Mouse (Mus musculus): Measurements from ENCODE around the gene Kdm8. TPM values are rescaled to one million over a fixed set of nuclear protein-coding genes. Genes with fewer than 3 reads are reported as not detected.
A peak's percentile ranks its signal among the peaks of the same experiment; 100 is the strongest.

Gene Kdm8
- polyA plus RNA-seq, 1 experiment from 2014 or later, result 5.2 TPM

DNA sequence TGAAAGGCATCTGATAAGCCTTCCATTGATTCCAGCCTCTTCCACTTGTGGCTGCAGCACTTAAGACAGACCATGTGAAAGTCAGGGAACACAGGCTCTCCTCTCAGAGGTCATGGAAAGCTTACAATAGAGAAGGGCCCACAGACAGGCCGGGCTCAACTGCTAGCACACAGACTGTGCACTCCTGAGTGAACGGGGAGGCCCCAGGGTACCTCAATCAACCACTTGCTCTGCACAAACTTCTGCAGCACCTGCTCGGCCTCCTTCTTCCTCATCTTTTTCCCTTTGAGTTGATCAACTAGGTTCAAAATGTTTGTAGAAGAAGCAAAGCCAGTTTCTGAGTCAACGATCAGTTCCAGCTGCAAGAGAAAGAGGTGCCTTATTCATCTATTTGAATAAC is 26.4 kb downstream of the Kdm8 start:
- WGBS, result 93% methylated on average over 4 of the region's 4 CpGs
- peaks cover 11% of the 10 kb centered on the region for H3K36me3 ChIP-seq (replicated peaks)

DNA sequence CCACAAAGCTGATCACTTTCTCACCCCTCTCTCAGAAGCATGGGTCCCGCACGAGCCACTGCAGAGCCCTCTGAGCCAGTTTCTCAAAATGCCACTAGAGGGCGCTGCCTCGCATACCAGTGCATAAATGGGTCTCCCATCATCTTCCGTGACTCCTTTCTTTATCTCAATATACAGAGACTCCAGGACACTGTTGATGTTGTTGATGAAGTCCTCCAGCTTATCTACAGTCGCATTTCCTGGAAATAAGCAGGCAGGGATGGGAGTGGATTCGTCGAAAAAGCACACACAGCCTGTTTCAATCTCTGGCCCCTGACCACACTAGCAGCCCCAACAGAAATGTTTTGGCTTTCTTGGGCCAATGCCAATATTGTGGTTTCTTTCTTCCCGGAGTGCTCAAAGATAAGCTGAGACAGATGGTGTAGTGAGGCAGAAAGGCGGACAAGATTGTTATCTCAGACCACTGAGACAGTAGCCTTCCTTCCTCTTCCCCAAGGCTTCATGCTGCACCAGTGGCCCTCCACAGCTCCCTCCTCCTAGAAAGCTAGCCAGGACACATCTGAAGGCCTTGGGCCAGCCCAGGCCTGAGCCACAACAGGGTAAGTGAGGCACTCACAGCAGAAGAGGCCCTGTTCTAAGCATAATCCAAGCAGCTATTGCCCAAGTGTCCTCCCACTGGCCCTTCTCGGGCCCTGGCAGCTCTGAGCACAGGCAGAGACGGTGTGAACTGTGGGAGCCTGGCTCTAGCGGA is 27.7 kb downstream of the Kdm8 start:
- H3K4me2 ChIP-seq, result no peak overlapping the region
- peak overlapping the region; percentile 53 for H3K27ac ChIP-seq

More for the DNA sequence above, 26.4 kb downstream of the Kdm8 start:
- Histone ChIP-seq H3K9ac (no peak overlapping the region), H3K27ac (no peak overlapping the region), H3K4me2 (no peak overlapping the region), H3K27me3 (replicated peaks) (no peaks in the 10 kb centered on the region), H3K9me3 (no peaks in the 10 kb centered on the region), H3K4me1 (peaks cover 6% of the 10 kb centered on the region), H3K4me3 (no peak overlapping the region)
- no peak for ATAC-seq (replicated peaks)

DNA sequence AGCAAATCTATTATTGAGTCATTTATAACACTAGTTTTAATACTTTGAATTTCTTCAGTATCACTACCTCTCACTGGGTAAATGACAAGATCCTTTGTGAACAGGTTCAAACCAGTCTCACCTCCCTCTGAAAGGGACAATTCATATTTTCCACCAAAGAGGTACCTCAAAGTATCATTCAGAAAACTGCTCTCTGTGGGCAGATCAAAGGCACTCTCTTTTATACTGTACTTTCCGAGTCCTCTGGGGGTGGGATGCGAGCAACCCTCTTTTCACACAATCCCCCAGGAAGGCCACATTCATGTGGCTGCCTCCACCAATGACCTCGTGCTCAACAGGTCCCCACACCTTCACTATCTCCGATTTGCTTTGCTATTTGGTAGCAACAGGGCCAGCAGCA is 30.1 kb downstream of the Kdm8 start:
- no peak overlapping the region for H3K4me2 ChIP-seq
- 0 out of 2 replicates have a peak, but pooled peaks cover 3% of the 10 kb centered on the region for H3K36me3 ChIP-seq (replicated peaks)
- H3K4me3 ChIP-seq, result no peak overlapping the region
- no peak for ATAC-seq (replicated peaks)
- no peaks in the 10 kb centered on the region for H3K27me3 ChIP-seq (replicated peaks)
- peaks cover 13% of the 10 kb centered on the region for H3K4me1 ChIP-seq
- no peak overlapping the region for H3K9ac ChIP-seq
- 85% methylated on average over 4 of the region's 4 CpGs for WGBS
- no peak overlapping the region for H3K27ac ChIP-seq
- no peaks in the 10 kb centered on the region for H3K9me3 ChIP-seq

More for the DNA sequence above, 27.7 kb downstream of the Kdm8 start:
- peaks cover 13% of the 10 kb centered on the region for H3K4me1 ChIP-seq
- no peak overlapping the region for H3K4me3 ChIP-seq
- WGBS, result 35% methylated on average over 13 of the region's 13 CpGs
- H3K36me3 ChIP-seq (replicated peaks), result peaks cover 6% of the 10 kb centered on the region
- no peaks in the 10 kb centered on the region for H3K9me3 ChIP-seq
- no peaks in the 10 kb centered on the region for H3K27me3 ChIP-seq (replicated peaks)
- no peak overlapping the region for H3K9ac ChIP-seq
- ATAC-seq (replicated peaks), result peak; percentile 59

DNA sequence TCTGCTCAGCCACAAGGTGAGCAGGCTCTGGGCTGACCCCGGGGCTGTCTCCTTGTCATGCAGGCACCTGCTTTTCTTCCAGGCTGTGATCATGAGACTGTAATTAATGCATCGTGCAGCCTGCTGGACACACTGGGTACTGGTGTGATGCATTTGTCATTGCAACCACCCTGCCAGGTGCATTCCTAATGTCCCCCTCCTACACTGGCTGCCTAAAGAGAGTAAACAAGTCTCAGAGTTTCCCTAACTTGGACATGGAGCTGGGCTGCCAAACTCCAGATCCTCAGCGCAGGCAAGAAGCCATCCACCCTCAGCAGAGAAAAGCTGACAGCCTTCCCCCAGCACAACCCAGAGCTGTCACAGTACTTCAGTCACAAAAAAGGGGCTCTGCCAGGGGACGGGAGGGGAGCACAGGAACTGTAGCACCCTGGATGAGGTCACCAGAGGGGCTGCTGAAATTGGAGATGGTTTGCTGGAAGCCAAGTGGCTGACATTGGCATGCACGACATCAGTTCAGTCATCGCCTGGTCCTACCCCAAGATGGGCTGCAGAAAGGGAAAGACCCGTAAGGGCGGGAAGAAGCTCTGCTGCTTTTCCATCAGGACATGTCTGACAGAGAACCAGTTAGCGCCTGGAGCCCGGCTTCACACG is 31.2 kb downstream of the Kdm8 start:
- Histone ChIP-seq H3K4me1 (peaks cover 13% of the 10 kb centered on the region), H3K4me3 (no peak overlapping the region), H3K27me3 (replicated peaks) (no peaks in the 10 kb centered on the region), H3K4me2 (no peak overlapping the region), H3K27ac (peak overlapping the region; percentile 31; the same call in 1 of the 2 replicates), H3K9me3 (no peaks in the 10 kb centered on the region), H3K9ac (no peak overlapping the region), H3K36me3 (replicated peaks) (0 out of 2 replicates have a peak, but pooled peaks cover 1% of the 10 kb centered on the region)
- 0 out of 2 replicates have a peak, but pooled peaks have one; percentile 26 for ATAC-seq (replicated peaks)
- WGBS, result 52% methylated on average over 11 of the region's 11 CpGs

DNA sequence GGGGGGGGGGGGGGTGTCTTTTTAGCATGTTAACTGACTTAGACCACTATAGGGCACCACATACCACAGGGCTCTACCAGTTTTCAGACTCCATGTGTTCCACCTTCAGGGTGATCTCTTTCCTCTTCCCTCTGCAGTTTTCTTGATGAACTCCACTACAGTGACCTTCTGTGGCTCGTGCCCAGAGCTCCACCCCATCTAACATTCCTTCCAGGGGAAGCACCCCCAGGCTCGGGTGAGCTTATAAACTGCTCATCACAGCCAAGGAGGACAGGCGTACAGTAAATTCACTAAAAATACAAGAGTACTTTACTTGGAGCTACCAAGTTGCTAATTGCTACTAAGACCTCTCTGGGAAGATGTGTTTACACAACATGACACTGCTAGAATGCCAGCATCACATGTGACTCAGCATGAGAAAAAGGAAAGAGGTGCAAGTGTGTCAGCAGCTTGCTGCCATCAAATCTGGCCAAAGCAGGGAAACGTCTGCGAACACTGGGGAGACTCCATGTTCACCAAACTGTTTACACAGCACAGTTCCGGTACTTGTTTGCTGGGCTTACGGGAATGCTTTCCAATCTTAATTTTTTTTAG is 34.0 kb downstream of the Kdm8 start:
- WGBS, result 87% methylated on average over 7 of the region's 7 CpGs
- Histone ChIP-seq H3K36me3 (replicated peaks) (0 out of 2 replicates have a peak, but pooled peaks cover 4% of the 10 kb centered on the region), H3K27me3 (replicated peaks) (no peaks in the 10 kb centered on the region), H3K4me2 (no peak overlapping the region), H3K9me3 (no peaks in the 10 kb centered on the region), H3K27ac (no peak overlapping the region), H3K4me3 (no peak overlapping the region), H3K9ac (no peak overlapping the region), H3K4me1 (peaks cover 7% of the 10 kb centered on the region; the same call in 1 of the 2 replicates)
- ATAC-seq (replicated peaks), result no peak

DNA sequence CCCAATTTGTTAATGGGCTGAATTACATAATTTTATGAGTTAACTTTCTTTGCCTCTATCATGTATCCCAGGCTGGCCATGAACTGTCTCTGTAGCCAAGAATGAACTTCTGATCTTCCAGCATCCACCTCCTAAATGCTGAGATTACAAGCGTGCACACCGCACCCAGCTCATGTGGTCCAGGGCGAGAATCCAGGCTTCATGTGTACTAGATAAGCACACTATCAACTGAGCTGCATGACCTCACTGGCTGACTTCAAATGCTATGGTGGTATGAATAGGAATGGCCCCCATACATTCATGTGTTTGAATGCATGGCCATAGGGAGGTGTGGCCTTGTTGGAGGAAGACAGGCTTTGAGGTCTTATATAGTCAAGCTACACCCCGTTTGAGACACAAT is 36.0 kb downstream of the Kdm8 start:
- H3K4me3 ChIP-seq, result no peak overlapping the region
- no peak overlapping the region for H3K27ac ChIP-seq
- 0 out of 2 replicates have a peak, but pooled peaks cover 4% of the 10 kb centered on the region for H3K36me3 ChIP-seq (replicated peaks)
- no peak overlapping the region for H3K4me2 ChIP-seq
- no peaks in the 10 kb centered on the region for H3K9me3 ChIP-seq
- H3K27me3 ChIP-seq (replicated peaks), result no peaks in the 10 kb centered on the region
- H3K9ac ChIP-seq, result no peak overlapping the region
- 96% methylated on average over 4 of the region's 4 CpGs for WGBS
- no peak for ATAC-seq (replicated peaks)
- H3K4me1 ChIP-seq, result peaks cover 7% of the 10 kb centered on the region; the same call in 1 of the 2 replicates

DNA sequence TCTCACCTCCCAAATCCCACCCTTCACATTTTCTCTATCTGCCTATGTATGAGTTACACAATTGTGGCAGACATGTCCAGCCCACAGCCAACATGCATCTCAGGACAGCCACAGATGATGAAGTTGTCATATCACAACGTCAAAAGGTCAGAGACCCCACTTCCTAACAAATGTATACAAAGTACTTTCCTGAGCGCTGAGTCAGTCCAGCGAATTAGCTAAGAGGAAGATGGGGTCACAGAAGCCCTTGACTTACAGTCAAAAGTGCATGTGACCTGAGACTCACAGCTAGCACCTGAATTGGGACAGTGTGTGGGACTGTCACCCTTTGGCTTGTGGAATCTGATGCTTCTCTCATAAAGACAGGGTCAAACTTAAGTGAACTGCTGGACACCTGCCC is 37.9 kb downstream of the Kdm8 start:
- 85% methylated on average over 3 of the region's 3 CpGs for WGBS
- Histone ChIP-seq H3K4me2 (no peak overlapping the region), H3K36me3 (replicated peaks) (0 out of 2 replicates have a peak, but pooled peaks cover 4% of the 10 kb centered on the region), H3K9me3 (no peaks in the 10 kb centered on the region), H3K9ac (no peak overlapping the region), H3K27me3 (replicated peaks) (no peaks in the 10 kb centered on the region), H3K4me3 (no peak overlapping the region), H3K4me1 (no peaks in the 10 kb centered on the region), H3K27ac (no peak overlapping the region)
- no peak for ATAC-seq (replicated peaks)

DNA sequence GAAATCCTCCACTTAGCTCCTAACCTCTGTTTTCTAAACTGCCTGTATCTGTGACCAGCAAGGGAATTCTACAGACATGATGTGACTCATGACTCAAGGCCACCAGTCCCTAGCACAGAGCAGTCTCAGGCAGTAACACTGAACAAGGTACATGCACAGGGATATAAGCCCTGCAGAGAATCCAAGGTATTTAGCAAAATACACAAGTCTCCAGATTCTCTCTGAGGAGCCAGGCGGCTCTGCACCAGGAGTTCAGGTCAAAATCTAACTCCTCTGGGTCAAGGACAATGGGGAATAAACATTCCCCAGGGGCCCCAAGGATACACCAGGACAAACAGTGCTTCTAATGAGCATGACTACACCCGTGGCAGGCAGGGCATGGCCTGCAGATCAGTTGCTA is 38.4 kb downstream of the Kdm8 start:
- WGBS, result 64% methylated on average over 2 of the region's 2 CpGs
- Histone ChIP-seq H3K27me3 (replicated peaks) (no peaks in the 10 kb centered on the region), H3K36me3 (replicated peaks) (0 out of 2 replicates have a peak, but pooled peaks cover 4% of the 10 kb centered on the region), H3K9ac (no peak overlapping the region), H3K9me3 (no peaks in the 10 kb centered on the region), H3K27ac (no peak overlapping the region), H3K4me2 (no peak overlapping the region), H3K4me3 (no peak overlapping the region), H3K4me1 (no peaks in the 10 kb centered on the region)
- ATAC-seq (replicated peaks), result no peak

DNA sequence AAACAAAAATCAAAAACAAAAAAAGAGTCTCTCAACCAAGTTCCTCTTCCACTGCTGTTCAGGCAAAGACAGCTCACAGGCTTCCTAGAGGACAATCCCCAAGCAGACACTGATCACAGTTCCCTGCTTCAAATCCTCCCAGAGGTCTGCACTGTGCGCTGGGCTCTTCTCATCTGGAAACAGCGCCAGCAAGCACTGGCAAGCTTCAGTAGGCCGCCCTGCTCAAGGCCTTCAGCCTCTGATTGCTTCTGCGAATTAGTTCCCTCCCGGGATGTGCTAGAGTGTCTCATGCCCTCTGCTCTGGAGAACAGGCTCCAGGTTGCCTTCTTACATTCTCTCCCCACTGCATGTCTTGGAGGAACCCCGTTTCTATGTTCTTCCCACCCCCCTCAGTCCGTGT is 40.3 kb downstream of the Kdm8 start:
- 0 out of 2 replicates have a peak, but pooled peaks cover 4% of the 10 kb centered on the region for H3K36me3 ChIP-seq (replicated peaks)
- H3K4me1 ChIP-seq, result peaks cover 8% of the 10 kb centered on the region
- H3K9me3 ChIP-seq, result no peaks in the 10 kb centered on the region
- no peak overlapping the region for H3K27ac ChIP-seq
- H3K27me3 ChIP-seq (replicated peaks), result no peaks in the 10 kb centered on the region
- no peak for ATAC-seq (replicated peaks)
- no peak overlapping the region for H3K9ac ChIP-seq
- 93% methylated on average over 7 of the region's 7 CpGs for WGBS
- H3K4me2 ChIP-seq, result no peak overlapping the region
- H3K4me3 ChIP-seq, result no peak overlapping the region

DNA sequence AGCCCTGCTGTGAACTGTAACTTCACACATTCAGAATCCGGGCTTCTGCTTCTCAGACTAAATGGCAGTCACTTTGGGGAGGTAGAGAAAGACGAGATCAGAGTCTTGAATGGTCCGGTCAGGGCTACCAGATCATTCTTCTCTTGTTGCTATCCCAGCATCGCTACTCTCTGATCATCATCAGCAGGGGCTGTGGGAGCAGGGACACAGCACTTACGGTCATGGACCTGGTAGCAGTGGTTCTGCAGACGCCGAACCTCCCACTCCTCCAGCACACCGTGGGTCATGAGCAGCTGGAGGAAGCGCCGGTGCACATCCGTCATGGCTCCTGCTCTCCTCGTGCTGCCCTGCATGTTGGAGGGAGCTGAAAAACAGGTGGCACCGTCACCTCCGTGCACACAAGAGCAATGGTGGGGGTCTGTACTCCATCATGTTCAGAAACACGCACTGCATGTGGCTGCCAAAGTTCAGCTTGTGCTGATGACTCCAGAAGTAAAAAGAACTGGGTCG is 41.7 kb downstream of the Kdm8 start:
- no peaks in the 10 kb centered on the region for H3K27me3 ChIP-seq (replicated peaks)
- H3K4me2 ChIP-seq, result no peak overlapping the region
- 0 out of 2 replicates have a peak, but pooled peaks cover 3% of the 10 kb centered on the region for H3K36me3 ChIP-seq (replicated peaks)
- no peak overlapping the region for H3K4me3 ChIP-seq
- no peak for ATAC-seq (replicated peaks)
- H3K9ac ChIP-seq, result no peak overlapping the region
- no peak overlapping the region for H3K27ac ChIP-seq
- no peaks in the 10 kb centered on the region for H3K9me3 ChIP-seq
- WGBS, result 94% methylated on average over 16 of the region's 16 CpGs
- peaks cover 16% of the 10 kb centered on the region for H3K4me1 ChIP-seq

DNA sequence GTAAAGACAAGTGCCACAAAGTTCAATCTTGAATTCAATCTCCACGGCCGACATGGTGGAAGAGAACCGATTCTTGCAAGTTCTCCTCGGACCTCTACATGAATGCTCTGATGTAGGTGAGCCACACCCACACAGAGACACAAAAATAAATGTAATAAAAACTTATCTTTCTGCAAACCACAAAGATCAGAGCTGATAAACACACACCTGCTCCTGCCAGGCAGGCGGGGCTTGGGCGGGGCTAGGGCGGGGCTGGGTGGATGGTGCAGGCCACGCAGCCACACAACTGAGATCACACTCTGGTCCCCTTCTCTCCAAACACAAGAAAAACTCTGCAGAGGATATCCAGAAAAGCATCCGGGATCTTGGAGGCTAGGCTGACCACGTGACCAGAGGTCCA is 42.6 kb downstream of the Kdm8 start:
- Histone ChIP-seq H3K36me3 (replicated peaks) (no peaks in the 10 kb centered on the region), H3K9ac (no peak overlapping the region), H3K27me3 (replicated peaks) (no peaks in the 10 kb centered on the region), H3K4me3 (no peak overlapping the region), H3K27ac (no peak overlapping the region), H3K9me3 (no peaks in the 10 kb centered on the region), H3K4me1 (peaks cover 21% of the 10 kb centered on the region), H3K4me2 (no peak overlapping the region)
- no peak for ATAC-seq (replicated peaks)
- 91% methylated on average over 10 of the region's 10 CpGs for WGBS

DNA sequence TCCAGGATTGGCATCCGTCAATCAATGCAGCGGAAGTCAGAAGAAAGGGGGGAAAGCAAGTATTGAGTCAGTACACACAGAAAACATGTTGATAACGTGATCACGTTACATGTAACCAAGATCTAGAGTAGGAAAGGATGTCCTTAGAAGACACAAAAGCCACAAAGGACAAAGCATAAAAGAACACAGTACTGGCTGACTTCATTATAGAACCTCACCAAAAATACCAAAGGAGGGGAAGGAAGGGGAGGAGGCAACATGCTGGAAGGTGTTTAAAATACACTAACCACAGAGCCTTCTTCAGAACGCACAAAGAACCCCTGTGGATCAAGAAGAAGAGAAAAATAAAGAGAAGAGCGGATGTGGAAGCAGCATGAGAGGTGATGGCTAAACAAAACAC is 44.2 kb downstream of the Kdm8 start:
- H3K27me3 ChIP-seq (replicated peaks), result no peaks in the 10 kb centered on the region
- 85% methylated on average over 6 of the region's 6 CpGs for WGBS
- H3K9ac ChIP-seq, result no peak overlapping the region
- H3K36me3 ChIP-seq (replicated peaks), result no peaks in the 10 kb centered on the region
- H3K4me3 ChIP-seq, result no peak overlapping the region
- no peaks in the 10 kb centered on the region for H3K9me3 ChIP-seq
- no peak for ATAC-seq (replicated peaks)
- H3K4me1 ChIP-seq, result peaks cover 24% of the 10 kb centered on the region
- no peak overlapping the region for H3K27ac ChIP-seq
- H3K4me2 ChIP-seq, result no peak overlapping the region
